Mouse (Mus musculus) kidney, postnatal 36 days (tissue): ENCODE data around the gene Ppa2.
A peak's percentile ranks its signal among the peaks of the same experiment; 100 is the strongest.

ENCODE experiments used
- DNase-seq, 2 experiments: peaks; one replicate each; pipeline ENCODE4 v3.0.0; 2021 to 2022; ENCODE audit warnings: mixed read lengths in 2 of 2

Gene Ppa2

GRCm38 (mm10) chr3:133403849-133404248 is 93.9 kb downstream of the Ppa2 start:
- no peak for DNase-seq

DNA sequence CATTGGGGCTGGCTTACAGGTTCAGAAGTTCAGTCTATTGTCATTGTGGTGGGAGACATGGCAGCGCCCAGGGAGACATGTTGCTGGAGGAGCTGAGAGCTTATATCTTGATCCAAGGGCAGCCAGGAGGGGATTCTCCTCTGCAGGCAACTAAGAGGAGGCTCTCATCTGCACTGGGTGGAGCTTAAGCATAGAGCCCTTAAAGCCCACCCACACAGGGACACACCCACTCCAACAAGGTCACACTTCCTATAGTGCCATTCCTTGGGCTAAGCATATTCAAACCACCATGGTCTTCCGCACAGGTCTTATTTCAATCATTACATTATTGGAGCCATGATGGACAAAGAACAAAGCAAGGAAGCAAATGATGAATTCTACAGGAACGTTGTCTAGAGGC is 95.7 kb downstream of the Ppa2 start:
- DNase-seq = no peak

DNA sequence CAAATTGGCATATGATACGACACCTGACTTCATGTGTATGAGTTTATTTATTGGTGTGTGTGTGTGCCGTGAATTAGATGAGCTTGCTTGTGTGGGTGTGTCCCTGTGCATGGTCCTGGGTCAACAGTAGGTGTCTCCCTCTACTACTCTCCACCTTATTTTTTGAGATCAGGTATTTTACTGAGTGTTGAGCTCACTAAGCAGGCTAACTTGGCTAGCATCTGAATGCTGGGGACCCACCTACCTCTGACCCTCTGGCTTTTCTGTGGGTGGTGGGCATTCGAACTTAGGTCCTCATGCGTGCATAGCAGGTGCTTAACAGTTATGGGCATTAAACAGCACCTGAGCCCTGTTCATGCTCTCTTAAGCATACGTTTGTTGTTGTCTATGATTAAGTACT is 96.3 kb downstream of the Ppa2 start:
- peak in 1 of 2 experiments; percentile 22 for DNase-seq

DNA sequence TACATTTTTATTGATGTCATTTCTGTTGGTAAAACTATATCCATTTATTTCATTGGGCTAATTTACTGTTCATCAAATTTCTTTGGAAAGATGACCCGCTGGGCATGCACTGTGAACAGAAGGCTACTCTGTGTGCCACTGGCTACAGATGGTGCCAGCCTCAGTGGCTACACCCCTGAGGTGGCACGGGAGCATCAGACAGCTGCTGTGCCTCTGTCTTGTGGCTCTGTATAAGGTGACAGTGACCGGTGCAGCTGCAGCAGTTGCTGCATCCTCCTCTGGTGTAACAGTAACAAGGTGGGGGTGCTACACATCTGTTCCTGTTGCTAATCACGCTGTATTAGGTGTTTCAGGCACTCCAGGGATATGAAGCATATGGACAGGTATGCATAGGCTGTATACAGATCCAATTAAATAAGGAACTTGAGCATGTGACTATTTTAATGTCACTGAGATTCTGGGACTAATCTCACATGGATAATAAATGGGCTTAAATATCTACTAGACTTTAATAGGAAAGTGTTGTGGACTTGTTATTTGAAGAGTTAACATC is 101.3 kb downstream of the Ppa2 start:
- DNase-seq = no peak

DNA sequence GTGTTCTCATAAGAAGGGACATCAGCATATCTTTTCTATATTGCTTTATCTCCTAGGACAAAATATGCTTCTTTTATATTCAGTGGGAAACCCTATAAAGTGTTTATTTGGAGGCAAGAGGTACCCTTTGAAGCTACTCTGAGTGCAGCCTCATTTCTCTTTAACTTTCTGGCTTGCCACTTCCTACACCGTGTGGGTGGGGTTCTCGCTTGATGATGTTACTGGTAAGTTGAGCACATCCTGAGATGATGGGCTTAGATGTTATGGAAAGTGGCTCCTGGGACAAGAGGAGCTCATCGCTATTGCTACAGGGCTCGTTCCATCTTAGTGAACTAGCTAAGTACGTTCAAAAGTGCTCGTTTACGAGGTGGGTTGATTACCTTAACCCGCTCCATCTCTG is 101.9 kb downstream of the Ppa2 start:
- DNase-seq = no peak

- DNase-seq = no peak
These were observed 104.8 kb downstream of the Ppa2 start for GRCm38 (mm10) chr3:133414747-133415146.

- DNase-seq = no peak
These were observed 113.2 kb downstream of the Ppa2 start for GRCm38 (mm10) chr3:133423073-133423472.
